Mouse (Mus musculus): ENCODE data around the gene Syndig1. TPM values are rescaled to one million over a fixed set of nuclear protein-coding genes. Genes with fewer than 3 reads are reported as not detected.

The Syndig1 gene
- total and polyA plus RNA-seq, 2 experiments from 2014 or later, result 39.2 to 51.1 TPM

DNA sequence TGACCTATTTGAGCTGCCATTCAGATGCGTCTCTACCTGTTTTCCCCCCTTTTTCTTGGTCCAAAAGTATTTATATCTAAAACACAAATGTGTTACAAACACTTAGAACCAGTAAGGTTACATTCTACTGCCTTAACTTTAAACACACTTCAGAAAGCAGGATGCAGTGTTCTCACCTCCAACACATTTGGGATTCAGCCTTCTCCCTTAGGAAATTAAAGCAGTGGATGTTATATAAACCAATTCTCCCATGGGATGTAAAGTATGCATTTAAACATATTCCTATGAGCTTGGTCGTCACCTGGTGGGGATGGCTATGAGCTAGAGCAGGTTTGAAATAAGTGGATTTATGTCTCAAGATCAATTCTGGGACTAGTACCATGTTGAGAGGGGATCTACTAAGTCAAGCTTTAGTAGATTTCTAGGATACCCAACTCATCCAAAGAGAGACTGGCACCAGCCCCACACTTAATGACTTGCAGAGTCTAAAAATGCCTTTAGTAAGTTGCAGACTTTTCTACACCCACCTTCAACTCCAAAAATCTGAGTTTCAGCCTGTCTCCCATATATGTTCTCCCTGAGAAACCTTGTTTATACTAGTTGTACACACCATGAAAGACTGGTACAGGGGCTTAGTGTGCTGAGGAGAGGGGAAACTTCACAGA, 7.6 kb downstream of the Syndig1 start:
- Histone ChIP-seq H3K27me3 (ENCODE audit: insufficient read depth, low read length) (no peaks in the 10 kb centered on the region), H3K36me3 (ENCODE audit: insufficient read depth, low read length) (no peaks in the 10 kb centered on the region), H3K9me3 (ENCODE audit: low read length) (no peaks in the 10 kb centered on the region), H3K4me3 (ENCODE audit: low read length) (no peak overlapping the region), H3K4me1 (ENCODE audit: insufficient read depth, low read length) (0 out of 2 replicates have a peak, but pooled peaks cover 4% of the 10 kb centered on the region), H3K9ac (replicated peaks; ENCODE audit: low read length) (no peak overlapping the region), H3K27ac (no peak overlapping the region), H3K4me2 (ENCODE audit: low read depth, low read length) (no peak overlapping the region)
- no peak for DNase-seq (ENCODE audit: low spot score)
- WGBS, result 85% methylated on average over 2 of the region's 2 CpGs
- no peak for TF ChIP-seq CTCF (IDR thresholded peaks at IDR 0.05; ENCODE audit: low read depth)
- ATAC-seq, result no peak

DNA sequence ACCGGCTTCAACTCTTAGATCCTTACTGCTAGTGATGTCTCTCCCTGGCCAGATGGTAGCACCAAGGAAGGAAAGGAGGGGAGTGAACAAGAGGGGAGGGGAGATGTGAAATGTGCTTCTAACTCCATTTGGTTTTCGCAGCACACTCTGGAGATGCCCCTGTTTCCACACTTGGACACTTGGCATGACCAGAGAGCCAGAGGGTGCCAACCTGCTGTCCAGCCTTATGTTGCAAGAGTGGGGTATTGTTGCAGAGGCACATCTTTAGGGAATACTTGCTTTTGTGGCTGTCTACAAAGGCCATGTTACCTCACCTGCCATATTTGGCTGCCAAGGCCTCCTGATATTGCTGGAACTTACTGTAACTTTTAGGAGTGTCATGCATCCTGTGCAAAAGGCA, 10.7 kb downstream of the Syndig1 start:
- Histone ChIP-seq H3K4me1 (ENCODE audit: insufficient read depth, low read length) (no peaks in the 10 kb centered on the region), H3K27ac (no peak overlapping the region), H3K9me3 (ENCODE audit: low read length) (no peaks in the 10 kb centered on the region), H3K4me3 (ENCODE audit: low read length) (no peak overlapping the region), H3K9ac (replicated peaks; ENCODE audit: low read length) (no peak overlapping the region), H3K4me2 (ENCODE audit: low read depth, low read length) (no peak overlapping the region), H3K27me3 (ENCODE audit: insufficient read depth, low read length) (no peaks in the 10 kb centered on the region), H3K36me3 (ENCODE audit: insufficient read depth, low read length) (no peaks in the 10 kb centered on the region)
- no peak for TF ChIP-seq CTCF (IDR thresholded peaks at IDR 0.05; ENCODE audit: low read depth)
- DNase-seq (ENCODE audit: low spot score) (no peak), ATAC-seq (no peak)
- 80% methylated on average over 2 of the region's 2 CpGs for WGBS

DNA sequence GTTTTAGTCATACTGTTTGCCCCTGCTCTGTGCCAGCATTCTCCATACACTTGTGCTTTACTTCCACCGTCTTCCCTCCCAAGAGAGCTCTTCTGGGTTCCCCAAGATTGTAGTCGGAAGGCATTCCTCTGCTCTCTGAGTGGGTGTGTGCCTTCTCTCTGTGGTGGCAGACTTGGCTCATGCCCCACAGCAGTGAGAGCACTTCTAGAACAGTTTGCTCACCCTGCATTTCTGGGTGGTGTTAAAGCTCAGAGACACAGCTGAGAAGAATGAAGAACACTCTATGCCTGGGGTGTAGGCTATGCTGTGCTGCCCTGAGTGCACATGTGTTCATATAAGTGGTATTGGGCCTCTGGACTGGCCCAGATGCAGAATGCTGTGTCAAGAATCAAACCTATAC, 15.6 kb downstream of the Syndig1 start:
- Histone ChIP-seq H3K4me3 (ENCODE audit: low read length) (no peak overlapping the region), H3K4me1 (ENCODE audit: insufficient read depth, low read length) (no peaks in the 10 kb centered on the region), H3K4me2 (ENCODE audit: low read depth, low read length) (no peak overlapping the region), H3K9ac (replicated peaks; ENCODE audit: low read length) (no peak overlapping the region), H3K36me3 (ENCODE audit: insufficient read depth, low read length) (no peaks in the 10 kb centered on the region), H3K9me3 (ENCODE audit: low read length) (no peaks in the 10 kb centered on the region), H3K27me3 (ENCODE audit: insufficient read depth, low read length) (no peaks in the 10 kb centered on the region), H3K27ac (no peak overlapping the region)
- 68% methylated on average over 2 of the region's 2 CpGs for WGBS
- no peak for TF ChIP-seq CTCF (IDR thresholded peaks at IDR 0.05; ENCODE audit: low read depth)
- DNase-seq (ENCODE audit: low spot score), result no peak
- no peak for ATAC-seq

DNA sequence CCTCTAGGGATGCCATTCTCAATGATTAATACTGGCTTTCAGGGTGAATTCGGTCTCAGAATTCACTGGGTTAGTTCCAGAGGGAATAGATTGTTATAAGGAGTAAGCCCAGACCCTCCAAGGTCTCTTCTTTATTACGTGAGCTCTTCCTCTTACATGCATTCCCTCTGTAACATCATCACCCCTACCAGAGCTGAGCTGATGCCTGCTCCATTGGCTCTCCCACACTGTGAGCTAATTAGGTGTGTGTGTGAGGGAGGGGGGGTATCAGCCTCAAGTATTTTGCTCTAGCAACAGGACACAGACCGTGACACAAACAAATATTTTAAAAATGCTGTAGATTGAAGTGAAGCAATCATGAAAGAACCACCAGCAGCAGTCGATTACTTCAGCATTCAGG, 19.8 kb downstream of the Syndig1 start:
- DNase-seq (ENCODE audit: low spot score) (no peak), ATAC-seq (no peak)
- 60% methylated on average over 4 of the region's 4 CpGs for WGBS
- Histone ChIP-seq H3K27ac (no peak overlapping the region), H3K27me3 (ENCODE audit: insufficient read depth, low read length) (no peaks in the 10 kb centered on the region), H3K36me3 (ENCODE audit: insufficient read depth, low read length) (no peaks in the 10 kb centered on the region), H3K4me2 (ENCODE audit: low read depth, low read length) (no peak overlapping the region), H3K9me3 (ENCODE audit: low read length) (no peaks in the 10 kb centered on the region), H3K4me3 (ENCODE audit: low read length) (no peak overlapping the region), H3K4me1 (ENCODE audit: insufficient read depth, low read length) (no peaks in the 10 kb centered on the region), H3K9ac (replicated peaks; ENCODE audit: low read length) (no peak overlapping the region)
- TF ChIP-seq CTCF (IDR thresholded peaks at IDR 0.05; ENCODE audit: low read depth), result no peak

DNA sequence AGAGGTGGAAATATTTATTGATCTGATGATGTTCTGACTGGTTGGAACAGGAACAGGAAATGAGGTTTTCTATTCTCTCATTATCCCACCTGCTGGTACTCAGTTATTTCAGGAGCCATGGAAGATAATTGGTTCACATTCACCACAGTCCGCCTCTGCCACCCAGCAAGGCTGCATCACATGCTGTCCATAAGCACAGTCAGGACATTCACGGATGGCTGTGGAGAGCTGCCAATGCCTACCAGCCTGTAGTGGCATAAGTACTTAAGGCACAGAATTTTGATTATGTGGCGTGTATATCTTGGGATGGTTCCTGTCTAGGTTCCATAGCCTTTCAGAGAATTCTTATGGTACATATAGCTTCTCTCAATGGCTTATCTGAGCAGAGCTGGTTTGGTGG, 32.0 kb downstream of the Syndig1 start:
- no peak for DNase-seq (ENCODE audit: low spot score)
- WGBS, result 77% methylated on average over 3 of the region's 3 CpGs
- H3K9ac ChIP-seq (replicated peaks; ENCODE audit: low read length), result no peak overlapping the region

DNA sequence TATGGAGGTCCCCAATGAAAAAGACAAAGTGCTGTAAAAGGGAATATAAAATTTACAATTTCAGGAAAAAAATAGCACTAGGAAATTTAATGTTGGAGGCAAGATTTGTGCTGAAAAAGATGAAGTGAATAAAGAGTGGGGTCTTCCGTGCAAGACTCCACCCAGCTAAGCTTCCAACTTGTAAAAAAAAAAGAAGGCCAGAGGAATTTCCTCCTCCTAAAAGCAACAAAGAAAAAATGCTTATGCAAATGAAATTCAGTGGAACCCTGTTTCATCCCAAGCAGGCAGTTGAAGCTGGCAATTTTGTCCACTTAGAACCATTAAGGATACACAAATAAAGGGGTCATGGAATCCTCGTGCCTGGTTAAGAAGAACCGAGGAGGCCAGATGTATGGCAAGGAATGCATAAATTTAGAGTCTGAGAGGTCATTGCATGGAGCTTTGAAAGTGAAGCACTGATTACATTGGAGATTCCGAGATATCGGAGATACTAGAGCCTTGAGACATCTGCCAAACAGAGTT, 37.0 kb downstream of the Syndig1 start:
- Histone ChIP-seq H3K4me3 (ENCODE audit: low read length) (no peak overlapping the region), H3K36me3 (ENCODE audit: insufficient read depth, low read length) (no peaks in the 10 kb centered on the region), H3K9ac (replicated peaks; ENCODE audit: low read length) (no peak overlapping the region), H3K4me2 (ENCODE audit: low read depth, low read length) (no peak overlapping the region), H3K27ac (no peak overlapping the region), H3K4me1 (ENCODE audit: insufficient read depth, low read length) (no peaks in the 10 kb centered on the region), H3K27me3 (ENCODE audit: insufficient read depth, low read length) (no peaks in the 10 kb centered on the region), H3K9me3 (ENCODE audit: low read length) (no peaks in the 10 kb centered on the region)
- ATAC-seq (no peak), DNase-seq (ENCODE audit: low spot score) (no peak)
- TF ChIP-seq CTCF (IDR thresholded peaks at IDR 0.05; ENCODE audit: low read depth), result no peak
- WGBS, result 72% methylated on average over 5 of the region's 5 CpGs

More for the DNA sequence above, 32.0 kb downstream of the Syndig1 start:
- Histone ChIP-seq H3K4me3 (ENCODE audit: low read length) (no peak overlapping the region), H3K27ac (no peak overlapping the region), H3K36me3 (ENCODE audit: insufficient read depth, low read length) (no peaks in the 10 kb centered on the region), H3K9me3 (ENCODE audit: low read length) (no peaks in the 10 kb centered on the region), H3K4me1 (ENCODE audit: insufficient read depth, low read length) (no peaks in the 10 kb centered on the region), H3K4me2 (ENCODE audit: low read depth, low read length) (no peak overlapping the region), H3K27me3 (ENCODE audit: insufficient read depth, low read length) (no peaks in the 10 kb centered on the region)
- no peak for ATAC-seq
- TF ChIP-seq CTCF (IDR thresholded peaks at IDR 0.05; ENCODE audit: low read depth), result no peak

DNA sequence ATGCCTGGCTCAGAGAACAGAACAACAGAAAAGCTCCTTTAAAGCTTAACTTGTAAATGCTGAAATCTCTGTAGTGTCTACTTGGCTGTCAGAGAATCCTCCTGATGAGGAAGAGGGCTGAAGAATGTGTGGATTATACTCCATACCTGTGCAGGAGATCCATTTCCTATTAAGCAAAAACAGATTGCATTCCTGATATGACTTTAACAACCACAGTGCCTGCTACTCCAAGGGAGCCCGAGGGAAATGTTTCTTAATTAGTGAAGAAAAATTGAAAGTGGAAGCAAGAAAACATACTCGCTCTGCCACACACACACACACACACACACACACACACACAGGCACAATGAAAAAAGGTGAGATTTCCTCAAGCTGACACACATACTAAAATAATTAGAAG, 41.5 kb downstream of the Syndig1 start:
- Histone ChIP-seq H3K9ac (replicated peaks; ENCODE audit: low read length) (no peak overlapping the region), H3K9me3 (ENCODE audit: low read length) (no peaks in the 10 kb centered on the region), H3K4me2 (ENCODE audit: low read depth, low read length) (no peak overlapping the region), H3K27me3 (ENCODE audit: insufficient read depth, low read length) (no peaks in the 10 kb centered on the region), H3K27ac (no peak overlapping the region), H3K4me1 (ENCODE audit: insufficient read depth, low read length) (no peaks in the 10 kb centered on the region), H3K4me3 (ENCODE audit: low read length) (no peak overlapping the region), H3K36me3 (ENCODE audit: insufficient read depth, low read length) (no peaks in the 10 kb centered on the region)
- 46% methylated on average over 2 of the region's 2 CpGs for WGBS
- no peak for TF ChIP-seq CTCF (IDR thresholded peaks at IDR 0.05; ENCODE audit: low read depth)
- ATAC-seq (peak; percentile 49; the same call in 1 of the 2 replicates), DNase-seq (ENCODE audit: low spot score) (peak; percentile 64)

Measured in hindbrain, postnatal 0 days (tissue).